Mouse (Mus musculus) liver, embryonic 14.5 days (tissue): ENCODE measurements around the gene Ccer2.

Experiments
- CTCF ChIP-seq: IDR thresholded peaks from 2 replicates; pipeline ENCODE4 v1.5.1; 2016; ENCODE audit warnings: antibody characterized with exemption, low read depth, control low read depth
- EP300 ChIP-seq: IDR thresholded peaks from 2 replicates; pipeline ENCODE4 v1.6.1; 2016; ENCODE audit warnings: antibody characterized with exemption, low read depth

- TF ChIP-seq EP300 (no peak), CTCF (no peak)
Observed at GRCm38 (mm10) chr7:28756079-28756478, at the start of gene Ccer2.
